Comparison of ENCODE assay signal across 7 mouse cellular contexts in the genomic region with DNA sequence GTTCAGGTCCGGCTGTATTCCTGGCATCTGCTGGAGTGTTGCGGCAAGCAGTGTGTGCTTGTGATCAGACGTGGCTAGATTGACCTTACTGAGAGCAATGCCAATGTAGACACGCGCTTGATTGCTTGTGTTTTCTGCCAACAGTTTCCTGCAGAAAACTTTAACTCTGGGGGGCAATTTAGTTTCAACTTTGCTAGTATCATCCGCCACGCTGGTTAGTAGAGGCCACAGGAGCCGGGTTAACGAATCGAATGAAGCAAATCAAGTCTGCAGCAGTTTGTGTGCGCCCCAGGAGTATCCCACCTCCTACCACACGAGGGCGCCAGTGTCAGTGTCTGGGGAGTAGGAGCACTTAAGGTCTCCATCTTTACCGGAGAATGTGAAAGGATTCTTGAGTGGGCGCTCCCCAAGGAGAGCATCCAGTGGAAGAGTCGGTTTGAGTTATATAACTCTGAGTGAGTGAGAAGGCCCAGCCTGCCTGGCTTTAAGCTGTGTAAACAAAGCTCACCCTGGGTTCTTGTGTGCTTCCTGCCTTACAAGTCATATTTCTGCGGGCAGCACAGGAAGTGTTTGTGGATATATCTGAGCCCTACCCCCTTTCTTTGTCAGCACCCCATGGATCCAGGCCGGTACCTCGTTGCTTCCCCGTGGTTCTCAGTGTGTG.
DNase-seq lines count a peak whose midpoint lies in the region; ATAC-seq and TF ChIP-seq lines count a peak whose summit lies in the region.

No protein-coding gene starts in this region.

- H3K9me3 ChIP-seq in hindbrain, postnatal 0 days (ENCODE audit: low read length), result no peaks in the 10 kb centered on the region
- no peaks in the 10 kb centered on the region for H3K9me3 ChIP-seq in midbrain, embryonic 10.5 days (replicated peaks)

- H3K27ac ChIP-seq in gastrocnemius, adult 2 months, result peak overlapping the region; percentile 73
- H3K27ac ChIP-seq in hindbrain, postnatal 0 days, result peak overlapping the region; percentile 41; the same call in 1 of the 2 replicates
- no peak overlapping the region for H3K27ac ChIP-seq in midbrain, embryonic 10.5 days (replicated peaks)

- H3K4me3 ChIP-seq in gastrocnemius, adult 2 months, result peak overlapping the region; percentile 56
- H3K4me3 ChIP-seq in hindbrain, postnatal 0 days (ENCODE audit: low read length), result no peak overlapping the region
- no peak overlapping the region; the same call in 1 of the 2 replicates for H3K4me3 ChIP-seq in midbrain, embryonic 10.5 days

- no peak overlapping the region for H3K9ac ChIP-seq in hindbrain, postnatal 0 days (replicated peaks; ENCODE audit: low read length)

- peak; percentile 76 for TF ChIP-seq CTCF in gastrocnemius, adult 2 months (IDR thresholded peaks at IDR 0.05)
- peak; percentile 88 for TF ChIP-seq CTCF in hindbrain, postnatal 0 days (IDR thresholded peaks at IDR 0.05; ENCODE audit: low read depth)

- H3K36me3 ChIP-seq in hindbrain, postnatal 0 days (ENCODE audit: insufficient read depth, low read length), result no peaks in the 10 kb centered on the region
- H3K36me3 ChIP-seq in midbrain, embryonic 10.5 days, result no peaks in the 10 kb centered on the region

- 27% methylated on average over 20 of the region's 20 CpGs for WGBS in hindbrain, postnatal 0 days
- WGBS in midbrain, embryonic 10.5 days, result 35% methylated on average over 20 of the region's 20 CpGs

- H3K4me2 ChIP-seq in hindbrain, postnatal 0 days (ENCODE audit: low read depth, low read length), result peak overlapping the region; percentile 18; the same call in 1 of the 2 replicates

- peak; percentile 79 for ATAC-seq in common myeloid progenitor, adult 5-6 weeks (replicated peaks; ENCODE audit: low read depth, poor library complexity, severe bottlenecking)
- ATAC-seq in hindbrain, postnatal 0 days, result peak; percentile 74

- DNase-seq in adrenal gland, adult 18-20 months (ENCODE audit: low spot score in 2 of 2), result peak; percentile 55 to 71
- peak; percentile 70 for DNase-seq in gastrocnemius, adult 2 months
- DNase-seq in hindbrain, postnatal 0 days (ENCODE audit: low spot score), result peak; percentile 86
- DNase-seq in left cerebral cortex, postnatal 36 days (ENCODE audit: low spot score in 2 of 2), result peak; percentile 62 to 63
- DNase-seq in midbrain, embryonic 10.5 days (ENCODE audit: low spot score), result peak; percentile 87
- DNase-seq in skeletal muscle tissue, adult 2 months (ENCODE audit: low read depth, low spot score), result peak; percentile 70

- intact Hi-C loops in gastrocnemius, adult 2 months (cut with DNase I), result loop anchor here (10.0 kb wide), 1 partner anchor 120 kb away; the partner anchor contains the start of gene Ppm1h
- intact Hi-C loops in left cerebral cortex, postnatal 36 days (cut with DNase I), result loop anchor here (2.0 to 5.0 kb wide), 2 partner anchors 77 to 116 kb away; partner anchors contain the start of gene Ppm1h

- H3K27me3 ChIP-seq in hindbrain, postnatal 0 days (ENCODE audit: insufficient read depth, low read length), result no peaks in the 10 kb centered on the region
- peaks cover 36% of the 10 kb centered on the region for H3K27me3 ChIP-seq in midbrain, embryonic 10.5 days (ENCODE audit: low read depth, poor library complexity, severe bottlenecking)

- H3K4me1 ChIP-seq in hindbrain, postnatal 0 days (ENCODE audit: insufficient read depth, low read length), result peaks cover 4% of the 10 kb centered on the region
- peaks cover 33% of the 10 kb centered on the region for H3K4me1 ChIP-seq in midbrain, embryonic 10.5 days
